Mouse (Mus musculus) liver, embryonic 14.5 days (tissue): Measurements from ENCODE around the gene Ppt1. TPM values are rescaled to one million over a fixed set of nuclear protein-coding genes. Genes with fewer than 3 reads are reported as not detected.
A peak's percentile ranks its signal among the peaks of the same experiment; 100 is the strongest.

ENCODE experiments used
- ATAC-seq: fragments of 200-750 bp; cut with Nextera tagmentation; 2 replicates; pipeline ENCODE4 v1.8.0; 2017; ENCODE audit warnings: moderate number of reproducible peaks, mild to moderate bottlenecking, moderate library complexity; ENCODE audit not compliant: insufficient read depth
- DNase-seq, 3 experiments: peaks; one replicate each; pipeline ENCODE4 v3.0.0-alpha.2; 2012 to 2013; ENCODE audit warnings: low read depth in 3 of 3, low spot score in 3 of 3
- H3K27ac ChIP-seq: fragments of 300-500 bp; sonication (generic); 2 replicates; pipeline ENCODE4 v1.5.1; 2014; ENCODE audit warnings: moderate library complexity, mild to moderate bottlenecking, control low read depth, inconsistent platforms
- H3K27me3 ChIP-seq: fragments of 300-500 bp; sonication (generic); 2 replicates; pipeline ENCODE4 v1.6.1; 2014; ENCODE audit warnings: mild to moderate bottlenecking, low read length, moderate library complexity; ENCODE audit not compliant: control insufficient read depth, insufficient read depth
- H3K36me3 ChIP-seq: fragments of 300-500 bp; sonication (generic); replicated peaks from 2 replicates; pipeline ENCODE4 v1.6.1; 2014; ENCODE audit warnings: low read depth; ENCODE audit not compliant: control insufficient read depth, insufficient read depth
- H3K4me1 ChIP-seq, 2 experiments: fragments of 200-500 bp in 1 of 2; fragments of 300-500 bp in 1 of 2; sonication (generic) in 1 of 2; replicated peaks; 2 replicates each; pipeline ENCODE4 v1.6.1; 2012 to 2014; ENCODE audit warnings: antibody characterized with exemption in 1 of 2, inconsistent platforms in 1 of 2, low read length in 1 of 2; ENCODE audit not compliant: control insufficient read depth in 2 of 2, insufficient read depth in 2 of 2
- H3K4me2 ChIP-seq: fragments of 300-500 bp; sonication (generic); 2 replicates; pipeline ENCODE4 v1.6.1; 2014; ENCODE audit warnings: low read depth, mild to moderate bottlenecking, control low read depth, moderate library complexity
- H3K4me3 ChIP-seq, 2 experiments: fragments of 200-500 bp in 1 of 2; fragments of 300-500 bp in 1 of 2; sonication (generic) in 1 of 2; 2 replicates each; pipeline ENCODE4 v1.5.1; 2012 to 2014; ENCODE audit warnings: low read depth in 2 of 2, low read length in 2 of 2, mild to moderate bottlenecking in 2 of 2, control low read depth in 1 of 2, inconsistent platforms in 1 of 2, moderate library complexity in 1 of 2; ENCODE audit not compliant: insufficient read depth in 1 of 2
- H3K9ac ChIP-seq: fragments of 300-500 bp; sonication (generic); replicated peaks from 2 replicates; pipeline ENCODE4 v1.6.1; 2014; ENCODE audit warnings: mild to moderate bottlenecking, control low read depth, moderate library complexity
- H3K9me3 ChIP-seq: fragments of 300-500 bp; sonication (generic); 2 replicates; pipeline ENCODE4 v1.6.1; 2016; ENCODE audit warnings: low read length, mixed read lengths; ENCODE audit not compliant: control insufficient read depth
- CTCF ChIP-seq: IDR thresholded peaks from 2 replicates; pipeline ENCODE4 v1.5.1; 2016; ENCODE audit warnings: antibody characterized with exemption, low read depth, control low read depth
- EP300 ChIP-seq: IDR thresholded peaks from 2 replicates; pipeline ENCODE4 v1.6.1; 2016; ENCODE audit warnings: antibody characterized with exemption, low read depth
- WGBS: fragments of 180-500 bp; shearing (Covaris S2); extraction: QIAGEN DNeasy Blood & Tissue Kit; methylation state at CpG from one replicate; pipeline ENCODE4 v1.1.7; 2014; ENCODE audit not compliant: insufficient replicate concordance; 5-methylcytosine and 5-hydroxymethylcytosine counted together
- polyA plus RNA-seq, 2 experiments: library from polyadenylated mRNA; depleted of rRNA in 1 of 2; stranded (reverse) in 1 of 2; unstranded in 1 of 2; fragments of >200 nt; fragmentation: Nextera tagmentation in 1 of 2; extraction: Ambion mirVana in 1 of 2; gene quantifications; 2 replicates each; pipeline versions ENCODE4 v1.2.1 to v1.2.3; 2012 to 2014

Ppt1 gene
- polyA plus RNA-seq, 2 experiments = 10.4 to 17.6 TPM

GRCm38 (mm10) chr4:122853691-122854090 lies 17.6 kb downstream of the Ppt1 start:
- Histone ChIP-seq H3K4me3 (no peak overlapping the region), H3K4me2 (no peak overlapping the region), H3K36me3 (peaks cover 4% of the 10 kb centered on the region; the same call in 1 of the 2 replicates), H3K27me3 (no peaks in the 10 kb centered on the region), H3K9ac (no peak overlapping the region), H3K9me3 (no peaks in the 10 kb centered on the region), H3K27ac (no peak overlapping the region), H3K4me1 (no peaks in the 10 kb centered on the region; a peak in 1 of 4 replicates)
- WGBS = 36% methylated on average over 2 of the region's 2 CpGs
- ATAC-seq = no peak
- TF ChIP-seq EP300 (no peak), CTCF (no peak)
- DNase-seq = no peak

- Histone ChIP-seq H3K9ac (no peak overlapping the region), H3K4me1 (no peaks in the 10 kb centered on the region; a peak in 1 of 4 replicates), H3K36me3 (peaks cover 7% of the 10 kb centered on the region), H3K4me2 (no peak overlapping the region), H3K27ac (no peak overlapping the region), H3K9me3 (no peaks in the 10 kb centered on the region), H3K4me3 (no peak overlapping the region), H3K27me3 (no peaks in the 10 kb centered on the region)
- 77% methylated on average over 4 of the region's 4 CpGs for WGBS
- no peak for TF ChIP-seq EP300
- no peak for TF ChIP-seq CTCF
- no peak for ATAC-seq
- no peak for DNase-seq
These were observed 18.7 kb downstream of the Ppt1 start for GRCm38 (mm10) chr4:122854770-122855169.

- no peaks in the 10 kb centered on the region for H3K9me3 ChIP-seq
- DNase-seq (no peak), ATAC-seq (no peak)
- H3K36me3 ChIP-seq = peaks cover 23% of the 10 kb centered on the region
- H3K4me1 ChIP-seq = no peaks in the 10 kb centered on the region; a peak in 1 of 4 replicates
- no peak overlapping the region for H3K9ac ChIP-seq
- no peak overlapping the region for H3K4me2 ChIP-seq
- no peak overlapping the region for H3K27ac ChIP-seq
- 43% methylated on average over 2 of the region's 2 CpGs for WGBS
- H3K27me3 ChIP-seq = no peaks in the 10 kb centered on the region
- no peak overlapping the region for H3K4me3 ChIP-seq
- TF ChIP-seq CTCF (peak; percentile 36; the same call in 1 of the 2 replicates), EP300 (no peak)
These were observed 21.9 kb downstream of the Ppt1 start for GRCm38 (mm10) chr4:122857909-122858308.

- no peaks in the 10 kb centered on the region; a peak in 1 of 4 replicates for H3K4me1 ChIP-seq
- 50% methylated on average over 6 of the region's 6 CpGs for WGBS
- no peak overlapping the region for H3K4me3 ChIP-seq
- no peaks in the 10 kb centered on the region for H3K9me3 ChIP-seq
- H3K27ac ChIP-seq = no peak overlapping the region
- no peaks in the 10 kb centered on the region for H3K27me3 ChIP-seq
- H3K9ac ChIP-seq = no peak overlapping the region
- ATAC-seq = no peak
- DNase-seq = no peak
- TF ChIP-seq EP300 = no peak
- no peak for TF ChIP-seq CTCF
- H3K4me2 ChIP-seq = no peak overlapping the region
- H3K36me3 ChIP-seq = peaks cover 29% of the 10 kb centered on the region
These were observed 23.1 kb downstream of the Ppt1 start for GRCm38 (mm10) chr4:122859096-122859674.

GRCm38 (mm10) chr4:122861836-122862235 lies 25.8 kb downstream of the Ppt1 start:
- no peak for DNase-seq
- Histone ChIP-seq H3K4me1 (no peaks in the 10 kb centered on the region), H3K36me3 (peaks cover 52% of the 10 kb centered on the region), H3K27ac (no peak overlapping the region), H3K4me3 (no peak overlapping the region), H3K27me3 (no peaks in the 10 kb centered on the region), H3K4me2 (no peak overlapping the region), H3K9me3 (no peaks in the 10 kb centered on the region), H3K9ac (no peak overlapping the region)
- no peak for ATAC-seq
- 83% methylated on average over 4 of the region's 4 CpGs for WGBS
- no peak for TF ChIP-seq CTCF
